Mouse (Mus musculus): ENCODE measurements around the gene Ank.

DNA sequence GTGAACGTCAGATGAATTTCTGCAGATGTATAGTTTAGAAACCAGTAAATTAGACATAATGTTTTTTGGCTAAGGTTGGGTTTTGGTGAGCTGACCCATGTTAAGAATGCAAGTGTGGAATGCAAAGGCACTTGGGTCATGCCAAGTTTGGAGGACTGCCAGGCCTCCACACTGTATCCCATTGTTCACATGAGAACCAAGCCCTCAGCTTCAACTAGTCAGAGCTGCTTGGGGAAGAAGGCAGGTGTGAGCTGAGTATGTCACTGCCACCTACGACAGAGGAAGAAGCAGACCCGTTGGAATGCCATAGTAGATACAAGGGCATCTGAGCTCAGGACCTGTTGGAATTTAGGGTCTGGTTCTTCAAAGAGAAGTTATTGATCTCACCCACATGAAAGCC, 109.5 kb downstream of the Ank start:
- TF ChIP-seq CTCF (conservative IDR thresholded peaks at IDR 0.05; ENCODE audit: low read length) (no peak), NANOG (IDR thresholded peaks at IDR 0.05; ENCODE audit: borderline replicate concordance, low read length) (no peak), POU5F1 (IDR thresholded peaks at IDR 0.05; ENCODE audit: borderline replicate concordance, low read length) (no peak)

Data from E14TG2a.4 (cell line).